Mouse (Mus musculus) midbrain, embryonic 10.5 days (tissue): Measurements from ENCODE around the gene Kng1. TPM values are rescaled to one million over a fixed set of nuclear protein-coding genes. Genes with fewer than 3 reads are reported as not detected.

ENCODE experiments used
- DNase-seq: peaks from one replicate; pipeline ENCODE4 v3.0.0-alpha.2; 2017; ENCODE audit warnings: low spot score
- H3K27ac ChIP-seq: fragments of 300-500 bp; sonication (generic); replicated peaks from 2 replicates; pipeline ENCODE4 v1.5.1; 2016; ENCODE audit warnings: mild to moderate bottlenecking
- H3K27me3 ChIP-seq: fragments of 300-500 bp; sonication (generic); 2 replicates; pipeline ENCODE4 v1.6.1; 2016; ENCODE audit warnings: low read depth, mild to moderate bottlenecking; ENCODE audit not compliant: poor library complexity, severe bottlenecking
- H3K36me3 ChIP-seq: fragments of 300-500 bp; sonication (generic); 2 replicates; pipeline ENCODE4 v1.6.1; 2016; ENCODE audit warnings: mild to moderate bottlenecking, moderate library complexity
- H3K4me1 ChIP-seq: fragments of 300-500 bp; sonication (generic); 2 replicates; pipeline ENCODE4 v1.6.1; 2016
- H3K4me3 ChIP-seq: fragments of 300-500 bp; sonication (generic); 2 replicates; pipeline ENCODE4 v1.5.1; 2016; ENCODE audit warnings: mild to moderate bottlenecking, moderate library complexity
- H3K9me3 ChIP-seq: fragments of 300-500 bp; sonication (generic); replicated peaks from 2 replicates; pipeline ENCODE4 v1.6.1; 2016; ENCODE audit warnings: mild to moderate bottlenecking
- WGBS: fragments of 180-500 bp; shearing (Covaris S2); methylation state at CpG from one replicate; pipeline ENCODE4 v1.1.7; 2016; 5-methylcytosine and 5-hydroxymethylcytosine counted together
- microRNA-seq: library from miRNA; unstranded; fragments of <30 nt; microRNA quantifications from one replicate; pipeline ENCODE4, GENCODE M21; 2017
- polyA plus RNA-seq: library from polyadenylated mRNA; unstranded; fragments of >200 nt; fragmentation: Nextera tagmentation; extraction: Ambion mirVana; gene quantifications from 2 replicates; pipeline ENCODE4 v1.2.1, GENCODE M21; 2016

Gene Kng1
- polyA plus RNA-seq, 1 experiment from 2014 or later: not detected

DNA sequence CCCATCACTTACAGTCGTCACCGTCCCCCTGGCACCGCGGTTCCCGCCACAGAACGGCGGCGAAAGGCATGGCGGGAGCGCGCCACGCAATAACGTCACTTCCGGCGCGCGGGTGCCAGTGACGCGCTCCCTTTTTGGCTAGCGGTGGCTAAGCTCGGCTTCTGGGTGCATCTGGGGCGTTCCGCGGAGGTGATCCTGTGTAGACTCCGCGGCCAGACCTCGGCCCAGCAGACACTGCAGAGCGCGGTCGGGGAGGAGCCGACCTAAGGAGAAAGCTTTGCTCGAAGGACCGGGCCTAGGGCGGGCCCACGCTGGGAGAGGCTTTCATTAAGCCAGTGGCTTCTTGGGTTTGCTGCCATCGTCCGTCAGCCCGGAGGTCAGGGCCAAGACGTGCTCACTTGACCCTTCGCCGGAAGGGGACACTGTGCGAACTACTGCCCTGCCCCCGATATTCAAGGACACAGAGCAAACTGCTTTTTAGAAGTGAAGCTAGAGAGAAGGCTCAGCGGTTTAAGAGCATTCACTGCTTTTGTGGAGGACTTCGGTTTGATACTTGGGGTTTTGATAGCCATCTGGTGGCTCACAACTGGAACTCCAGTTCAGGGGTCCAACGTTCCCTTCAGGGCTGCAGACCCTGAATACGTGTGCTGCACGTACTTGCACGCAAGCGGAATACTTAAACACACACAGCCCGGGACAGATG, 70.2 kb downstream of the Kng1 start, which contains the start of gene Rfc4:
Gene Rfc4 (minus strand): TSS at position 65 of the 703 bp plus-strand sequence.
- Histone ChIP-seq H3K9me3 (no peaks in the 10 kb centered on the region), H3K27me3 (no peaks in the 10 kb centered on the region), H3K4me1 (peaks cover 26% of the 10 kb centered on the region), H3K36me3 (peaks cover 32% of the 10 kb centered on the region), H3K4me3 (peak within 1 kb of the TSS; percentile 80), H3K27ac (peak within 1 kb of the TSS; percentile 97)
- DNase-seq: peak; percentile 93
- under 1% methylated on average over 51 of the region's 51 CpGs for WGBS

DNA sequence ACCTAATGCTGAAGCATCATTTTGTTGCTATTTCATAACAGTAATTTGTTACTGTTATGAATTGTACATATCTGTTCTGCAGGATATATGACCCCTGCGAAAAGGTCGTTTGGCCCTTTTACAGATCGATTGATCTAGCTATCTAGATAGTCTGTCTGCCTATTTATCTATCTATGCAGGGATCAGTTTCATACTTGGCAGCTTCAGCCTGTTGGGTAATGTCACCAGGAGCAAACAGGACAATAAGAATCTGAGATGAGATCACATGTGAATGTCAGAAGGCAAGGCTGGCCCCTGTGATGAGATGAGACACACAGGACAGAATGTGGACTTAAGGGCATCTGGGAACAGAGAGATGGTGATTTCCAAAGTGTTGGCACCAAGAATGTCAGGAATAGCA, 72.6 kb downstream of the Kng1 start:
- H3K4me3 ChIP-seq: no peak overlapping the region
- no peak overlapping the region for H3K27ac ChIP-seq
- H3K27me3 ChIP-seq: no peaks in the 10 kb centered on the region
- 0 out of 2 replicates have a peak, but pooled peaks cover 8% of the 10 kb centered on the region for H3K36me3 ChIP-seq
- H3K9me3 ChIP-seq: no peaks in the 10 kb centered on the region
- H3K4me1 ChIP-seq: peaks cover 26% of the 10 kb centered on the region
- WGBS: 93% methylated on average over 3 of the region's 3 CpGs
- no peak for DNase-seq

Small RNAs within 50 kb of the gene (microRNA-seq; reads per million reads assigned to microRNA genes)
- gene Gm49346: not detected

Other genes starting within 250 kb of the Kng1 start
- 0.16 and 0.22 TPM in 2 replicates for gene Crygs, start 246.3 kb upstream of the Kng1 start, polyA plus RNA-seq
- 34.8 and 39.1 TPM in 2 replicates for gene Tbccd1, start 200.2 kb upstream of the Kng1 start, polyA plus RNA-seq
- gene Dnajb11, start 200.0 kb upstream of the Kng1 start, polyA plus RNA-seq: 86.7 and 100 TPM in 2 replicates
- gene Ahsg, start 166.6 kb upstream of the Kng1 start, polyA plus RNA-seq: not detected in 2 replicates
- gene Fetub, start 139.5 kb upstream of the Kng1 start, polyA plus RNA-seq: not detected in 2 replicates
- gene Hrg, start 106.8 kb upstream of the Kng1 start, polyA plus RNA-seq: 0.09 and 0.12 TPM in 2 replicates
- not detected in 2 replicates for gene Kng2, start 28.4 kb upstream of the Kng1 start, polyA plus RNA-seq
- gene Eif4a2, start 49.6 kb downstream of the Kng1 start, polyA plus RNA-seq: 154 and 155 TPM in 2 replicates
- gene Rfc4, start 69.9 kb downstream of the Kng1 start, polyA plus RNA-seq: 238 and 272 TPM in 2 replicates
- gene Adipoq, start 88.7 kb downstream of the Kng1 start, polyA plus RNA-seq: not detected in 2 replicates
- gene St6gal1, start 166.9 kb downstream of the Kng1 start, polyA plus RNA-seq: 17.5 and 23.4 TPM in 2 replicates